Mouse (Mus musculus): ENCODE results near the gene Krtap5-2. TPM values are rescaled to one million over a fixed set of nuclear protein-coding genes. Genes with fewer than 3 reads are reported as not detected.
"Not testable (repeated sequence)": the region's sequence is repeated elsewhere in the genome, so short reads cannot be mapped to it uniquely, and the experiment has no call there.

The Krtap5-2 gene
- polyA plus RNA-seq, 1 experiment, result not detected

DNA sequence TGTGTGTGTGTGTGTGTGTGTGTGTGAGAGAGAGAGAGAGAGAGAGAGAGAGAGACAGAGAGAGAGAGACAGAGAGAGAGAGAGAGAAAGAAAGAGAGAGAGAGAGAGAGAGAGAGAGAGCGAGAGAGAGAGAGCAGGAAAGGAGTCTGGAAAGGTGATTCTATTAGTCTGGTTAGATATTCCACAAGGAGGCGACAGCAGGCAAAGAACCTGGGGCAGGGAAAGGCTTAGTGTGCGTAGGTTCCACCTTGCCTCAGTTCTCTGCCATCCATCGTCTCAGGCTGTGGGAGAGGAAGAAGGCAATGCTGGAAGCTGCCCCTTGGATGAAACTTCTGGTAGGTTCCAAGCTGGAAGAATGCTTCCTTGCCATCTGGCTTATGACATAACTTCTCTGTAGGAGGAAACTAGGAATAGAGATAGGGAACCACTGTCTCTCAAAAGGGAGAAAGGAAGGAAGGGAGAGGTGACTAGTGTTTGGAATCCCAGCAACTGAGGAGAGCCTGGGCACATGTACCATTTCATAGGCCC lies 30.3 kb downstream of the Krtap5-2 start:
- H3K4me1 ChIP-seq (ENCODE audit: control insufficient read depth, insufficient read depth, low read length), result no peaks in the 10 kb centered on the region
- TF ChIP-seq POLR2A (IDR thresholded peaks at IDR 0.05; ENCODE audit: insufficient read depth, low read depth, low read length), result no peak
- TF ChIP-seq CTCF (IDR thresholded peaks at IDR 0.05; ENCODE audit: insufficient read depth, low read depth, low read length), result no peak
- 52% methylated on average over 4 of the region's 4 CpGs for WGBS
- H3K27ac ChIP-seq (ENCODE audit: insufficient read depth, low read depth, low read length), result no peak overlapping the region
- no peak overlapping the region for H3K4me3 ChIP-seq (ENCODE audit: insufficient read depth, low read depth, low read length)

GRCm38 (mm10) chr7:142144507-142144906 lies 31.3 kb downstream of the Krtap5-2 start, which contains the start of gene Gm45337:
TSS of gene Gm45337 (minus strand) at chr7:142144607.
- no peaks in the 10 kb centered on the region for H3K4me1 ChIP-seq (ENCODE audit: control insufficient read depth, insufficient read depth, low read length)
- WGBS, result 80% methylated on average over 1 of the region's 1 CpGs
- H3K4me3 ChIP-seq (ENCODE audit: insufficient read depth, low read depth, low read length), result no peak within 1 kb of the TSS
- no peak for TF ChIP-seq POLR2A (IDR thresholded peaks at IDR 0.05; ENCODE audit: insufficient read depth, low read depth, low read length)
- no peak for TF ChIP-seq CTCF (IDR thresholded peaks at IDR 0.05; ENCODE audit: insufficient read depth, low read depth, low read length)
- H3K27ac ChIP-seq (ENCODE audit: insufficient read depth, low read depth, low read length), result no peak within 1 kb of the TSS

DNA sequence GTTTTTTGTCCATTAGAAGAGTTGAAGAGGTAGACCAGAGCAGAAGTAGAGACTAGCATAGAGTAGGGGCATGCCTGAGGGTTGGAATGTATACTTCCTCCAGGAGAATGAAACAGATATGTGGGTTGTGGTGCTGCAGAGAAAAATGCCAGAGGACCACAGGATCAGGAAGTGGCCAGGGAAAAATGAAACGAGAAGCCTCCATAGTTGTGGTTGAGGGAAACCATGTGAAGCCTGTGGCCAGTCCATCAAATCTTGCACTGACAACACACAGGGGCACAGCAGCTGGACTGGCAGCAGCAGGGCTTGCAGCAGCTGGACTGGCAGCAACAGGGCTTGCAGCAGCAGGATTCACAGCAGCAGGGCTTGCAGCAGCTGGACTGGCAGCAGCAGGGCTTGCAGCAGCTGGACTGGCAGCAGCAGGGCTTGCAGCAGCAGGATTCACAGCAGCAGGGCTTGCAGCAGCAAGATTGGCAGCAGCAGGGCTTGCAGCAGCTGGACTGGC lies 32.2 kb downstream of the Krtap5-2 start:
- not testable (repeated sequence) for H3K27ac ChIP-seq (ENCODE audit: insufficient read depth, low read depth, low read length); H3K4me1 ChIP-seq (ENCODE audit: control insufficient read depth, insufficient read depth, low read length); H3K4me3 ChIP-seq (ENCODE audit: insufficient read depth, low read depth, low read length)
- 76% methylated on average over 1 of the region's 1 CpGs for WGBS

GRCm38 (mm10) chr7:142140696-142141095 lies 35.1 kb downstream of the Krtap5-2 start:
- WGBS, result 8% methylated on average over 1 of the region's 1 CpGs
- TF ChIP-seq CTCF (IDR thresholded peaks at IDR 0.05; ENCODE audit: insufficient read depth, low read depth, low read length) (no peak), POLR2A (IDR thresholded peaks at IDR 0.05; ENCODE audit: insufficient read depth, low read depth, low read length) (no peak)
- H3K4me3 ChIP-seq (ENCODE audit: insufficient read depth, low read depth, low read length), result no peak overlapping the region
- H3K4me1 ChIP-seq (ENCODE audit: control insufficient read depth, insufficient read depth, low read length), result no peaks in the 10 kb centered on the region
- H3K27ac ChIP-seq (ENCODE audit: insufficient read depth, low read depth, low read length), result no peak overlapping the region

DNA sequence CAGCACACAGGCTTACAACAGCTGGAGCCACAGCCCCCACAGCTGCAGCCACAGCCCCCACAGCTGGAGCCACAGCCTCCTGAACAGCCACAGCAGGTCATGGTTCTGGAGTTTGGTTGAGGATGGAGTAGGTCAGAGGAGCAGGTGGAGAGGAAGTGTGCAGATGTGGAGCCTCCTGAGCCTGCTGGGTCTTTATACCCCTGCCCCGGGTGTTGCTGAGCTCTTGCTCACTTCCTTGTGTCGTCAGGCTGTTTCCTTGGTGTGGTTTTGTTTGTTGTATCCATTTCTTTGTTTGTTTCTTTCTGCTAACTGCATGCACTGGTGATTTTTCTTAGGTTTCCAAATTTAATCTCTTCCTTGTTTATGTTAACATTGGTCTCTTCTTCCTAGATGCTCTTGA lies 39.9 kb downstream of the Krtap5-2 start, which contains the start of gene Gm39115:
Gene Gm39115 (minus strand): TSS at position 101 of the 400 bp plus-strand sequence.
- 53% methylated on average over 2 of the region's 2 CpGs for WGBS
- H3K4me1 ChIP-seq (ENCODE audit: control insufficient read depth, insufficient read depth, low read length); H3K27ac ChIP-seq (ENCODE audit: insufficient read depth, low read depth, low read length); H3K4me3 ChIP-seq (ENCODE audit: insufficient read depth, low read depth, low read length): not testable (repeated sequence)

GRCm38 (mm10) chr7:142134206-142134995 lies 41.4 kb downstream of the Krtap5-2 start:
- TF ChIP-seq POLR2A (IDR thresholded peaks at IDR 0.05; ENCODE audit: insufficient read depth, low read depth, low read length) (no peak), CTCF (IDR thresholded peaks at IDR 0.05; ENCODE audit: insufficient read depth, low read depth, low read length) (no peak)

GRCm38 (mm10) chr7:142128843-142129242 lies 47.0 kb downstream of the Krtap5-2 start:
- 76% methylated on average over 4 of the region's 4 CpGs for WGBS
- no peak overlapping the region for H3K4me3 ChIP-seq (ENCODE audit: insufficient read depth, low read depth, low read length)
- no peaks in the 10 kb centered on the region for H3K4me1 ChIP-seq (ENCODE audit: control insufficient read depth, insufficient read depth, low read length)
- H3K27ac ChIP-seq (ENCODE audit: insufficient read depth, low read depth, low read length), result no peak overlapping the region
- TF ChIP-seq CTCF (IDR thresholded peaks at IDR 0.05; ENCODE audit: insufficient read depth, low read depth, low read length) (no peak), POLR2A (IDR thresholded peaks at IDR 0.05; ENCODE audit: insufficient read depth, low read depth, low read length) (no peak)

More at GRCm38 (mm10) chr7:142134206-142134995, 41.4 kb downstream of the Krtap5-2 start:
- 62% methylated on average over 4 of the region's 4 CpGs for WGBS
- Histone ChIP-seq H3K4me3 (ENCODE audit: insufficient read depth, low read depth, low read length) (no peak overlapping the region), H3K4me1 (ENCODE audit: control insufficient read depth, insufficient read depth, low read length) (no peaks in the 10 kb centered on the region), H3K27ac (ENCODE audit: insufficient read depth, low read depth, low read length) (no peak overlapping the region)

Other genes starting within 250 kb of the Krtap5-2 start
- not detected in 2 replicates for gene Brsk2, start 226.3 kb downstream of the Krtap5-2 start, polyA plus RNA-seq (2012; ENCODE audit: insufficient read depth, insufficient read length, low replicate concordance, missing spikeins)
- gene Mob2, start 114.9 kb downstream of the Krtap5-2 start, polyA plus RNA-seq (2012; ENCODE audit: insufficient read depth, insufficient read length, low replicate concordance, missing spikeins), result not detected in 2 replicates
- not detected in 2 replicates for gene Dusp8, start 80.2 kb downstream of the Krtap5-2 start, polyA plus RNA-seq (2012; ENCODE audit: insufficient read depth, insufficient read length, low replicate concordance, missing spikeins)
- gene Gm45618, start 55.3 kb downstream of the Krtap5-2 start, polyA plus RNA-seq (2012; ENCODE audit: insufficient read depth, insufficient read length, low replicate concordance, missing spikeins), result not detected in 2 replicates
- gene Gm39115, start 40.0 kb downstream of the Krtap5-2 start, polyA plus RNA-seq (2012; ENCODE audit: insufficient read depth, insufficient read length, low replicate concordance, missing spikeins), result not detected in 2 replicates
- not detected in 2 replicates for gene Gm45337, start 31.4 kb downstream of the Krtap5-2 start, polyA plus RNA-seq (2012; ENCODE audit: insufficient read depth, insufficient read length, low replicate concordance, missing spikeins)
- not detected in 2 replicates for gene Gm29735, start 18.9 kb downstream of the Krtap5-2 start, polyA plus RNA-seq (2012; ENCODE audit: insufficient read depth, insufficient read length, low replicate concordance, missing spikeins)
- not detected in 2 replicates for gene Gm4553, start 10.3 kb downstream of the Krtap5-2 start, polyA plus RNA-seq (2012; ENCODE audit: insufficient read depth, insufficient read length, low replicate concordance, missing spikeins)
- not detected in 2 replicates for gene Gm10153, start 14.4 kb upstream of the Krtap5-2 start, polyA plus RNA-seq (2012; ENCODE audit: insufficient read depth, insufficient read length, low replicate concordance, missing spikeins)
- not detected in 2 replicates for gene Krtap5-3, start 25.4 kb upstream of the Krtap5-2 start, polyA plus RNA-seq (2012; ENCODE audit: insufficient read depth, insufficient read length, low replicate concordance, missing spikeins)
- not detected in 2 replicates for gene Gm7579, start 35.9 kb upstream of the Krtap5-2 start, polyA plus RNA-seq (2012; ENCODE audit: insufficient read depth, insufficient read length, low replicate concordance, missing spikeins)
- gene Krtap5-5, start 54.0 kb upstream of the Krtap5-2 start, polyA plus RNA-seq (2012; ENCODE audit: insufficient read depth, insufficient read length, low replicate concordance, missing spikeins), result not detected in 2 replicates
- gene Gm40460, start 65.1 kb upstream of the Krtap5-2 start, polyA plus RNA-seq (2012; ENCODE audit: insufficient read depth, insufficient read length, low replicate concordance, missing spikeins), result not detected in 2 replicates
- not detected in 2 replicates for gene Gm2431, start 82.3 kb upstream of the Krtap5-2 start, polyA plus RNA-seq (2012; ENCODE audit: insufficient read depth, insufficient read length, low replicate concordance, missing spikeins)
- gene Gm4559, start 98.4 kb upstream of the Krtap5-2 start, polyA plus RNA-seq (2012; ENCODE audit: insufficient read depth, insufficient read length, low replicate concordance, missing spikeins), result not detected in 2 replicates
- gene Krtap5-1, start 121.1 kb upstream of the Krtap5-2 start, polyA plus RNA-seq (2012; ENCODE audit: insufficient read depth, insufficient read length, low replicate concordance, missing spikeins), result not detected in 2 replicates
- gene Krtap5-4, start 127.5 kb upstream of the Krtap5-2 start, polyA plus RNA-seq (2012; ENCODE audit: insufficient read depth, insufficient read length, low replicate concordance, missing spikeins), result not detected in 2 replicates
- gene Ifitm10, start 197.7 kb upstream of the Krtap5-2 start, polyA plus RNA-seq (2012; ENCODE audit: insufficient read depth, insufficient read length, low replicate concordance, missing spikeins), result not detected in 2 replicates
- gene Gm49369, start 206.7 kb upstream of the Krtap5-2 start, polyA plus RNA-seq (2012; ENCODE audit: insufficient read depth, insufficient read length, low replicate concordance, missing spikeins), result not detected in 2 replicates
- gene Ctsd, start 212.0 kb upstream of the Krtap5-2 start, polyA plus RNA-seq (2012; ENCODE audit: insufficient read depth, insufficient read length, low replicate concordance, missing spikeins), result 266 and 290 TPM in 2 replicates

Data from olfactory bulb, adult 2 months (tissue).